Mouse (Mus musculus): ENCODE measurements at regions not wholly inside any gene's neighbourhood (a gene's known extent, or its start where the extent isn't known, plus 50 kb on each side); places are given as distances from the start of the nearest gene placed in this dataset.
A peak's percentile ranks its signal among the peaks of the same experiment; 100 is the strongest.

DNA sequence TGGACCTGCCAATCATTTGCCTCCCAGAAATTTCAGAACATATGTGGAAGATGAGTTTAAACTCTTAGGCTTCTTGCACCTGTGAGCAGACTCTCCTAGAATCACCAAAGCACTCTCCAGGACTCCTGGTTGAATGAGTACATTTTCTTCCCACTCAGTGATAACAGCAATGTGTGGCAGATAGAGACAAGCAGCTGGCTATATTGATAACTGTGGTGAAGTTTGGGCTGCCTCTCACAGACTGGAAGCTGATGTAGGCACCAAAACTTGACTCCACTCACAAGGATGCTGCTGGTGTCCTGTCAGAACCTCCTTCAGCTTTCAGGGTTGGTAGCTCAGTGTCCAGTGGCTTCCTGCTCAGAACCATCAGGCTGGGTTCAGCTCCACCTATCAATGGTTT is 207.7 kb upstream of the Stt3b start:
- TF ChIP-seq CTCF (IDR thresholded peaks at IDR 0.05; ENCODE audit: borderline replicate concordance, extremely low read depth, insufficient read depth, insufficient read length) (no peak), POLR2A (IDR thresholded peaks at IDR 0.05; ENCODE audit: borderline replicate concordance, extremely low read depth, insufficient read depth, insufficient read length, poor library complexity, severe bottlenecking) (no peak)
- DNase-seq (ENCODE audit: low read depth) = no peak

DNA sequence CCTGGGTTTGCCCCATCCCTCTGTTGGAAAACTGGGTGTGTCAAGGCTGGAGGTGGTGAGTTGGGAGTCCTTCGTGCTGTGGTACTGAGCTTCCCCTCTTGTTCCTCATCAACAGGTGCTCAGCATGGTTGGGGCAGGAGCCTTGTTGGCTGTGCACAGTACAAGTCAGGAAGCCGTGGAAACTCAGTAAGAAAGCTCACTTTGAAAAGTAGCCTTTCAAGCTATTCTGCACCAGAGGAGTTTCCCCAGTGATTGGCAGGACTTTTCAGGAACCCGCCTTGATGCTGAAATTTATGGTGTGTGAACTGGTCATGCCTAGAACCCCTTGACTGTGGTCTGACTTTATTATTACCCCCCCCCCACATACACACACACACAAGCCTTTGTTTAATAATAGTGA is 213.9 kb upstream of the Stt3b start:
- TF ChIP-seq POLR2A (IDR thresholded peaks at IDR 0.05; ENCODE audit: borderline replicate concordance, extremely low read depth, insufficient read depth, insufficient read length, poor library complexity, severe bottlenecking) (no peak), CTCF (IDR thresholded peaks at IDR 0.05; ENCODE audit: borderline replicate concordance, extremely low read depth, insufficient read depth, insufficient read length) (no peak)

DNA sequence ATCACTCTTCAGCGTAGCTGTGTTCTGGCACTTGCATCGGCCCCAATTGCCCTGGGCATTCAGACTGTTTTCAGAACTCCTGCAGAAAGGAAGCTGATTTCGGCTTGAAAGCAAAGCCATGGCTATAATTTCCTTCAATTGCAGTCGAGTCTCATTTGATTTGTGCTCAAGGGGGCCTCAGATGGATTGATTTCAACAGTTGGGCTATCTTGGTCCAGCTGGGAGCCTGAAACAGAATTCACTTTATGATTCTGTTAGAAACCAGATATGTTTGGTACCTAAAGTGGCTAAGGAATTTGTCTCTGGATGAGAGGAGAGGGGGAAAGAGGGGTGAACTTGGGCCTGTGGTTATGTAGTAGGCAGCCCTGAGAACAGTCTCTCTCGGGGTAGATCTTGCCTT is 214.4 kb upstream of the Stt3b start:
- DNase-seq (ENCODE audit: low read depth) = peak; percentile 15
- TF ChIP-seq CTCF (IDR thresholded peaks at IDR 0.05; ENCODE audit: borderline replicate concordance, extremely low read depth, insufficient read depth, insufficient read length) = no peak

More for the DNA sequence above, 213.9 kb upstream of the Stt3b start:
- no peak for DNase-seq (ENCODE audit: low read depth)

DNA sequence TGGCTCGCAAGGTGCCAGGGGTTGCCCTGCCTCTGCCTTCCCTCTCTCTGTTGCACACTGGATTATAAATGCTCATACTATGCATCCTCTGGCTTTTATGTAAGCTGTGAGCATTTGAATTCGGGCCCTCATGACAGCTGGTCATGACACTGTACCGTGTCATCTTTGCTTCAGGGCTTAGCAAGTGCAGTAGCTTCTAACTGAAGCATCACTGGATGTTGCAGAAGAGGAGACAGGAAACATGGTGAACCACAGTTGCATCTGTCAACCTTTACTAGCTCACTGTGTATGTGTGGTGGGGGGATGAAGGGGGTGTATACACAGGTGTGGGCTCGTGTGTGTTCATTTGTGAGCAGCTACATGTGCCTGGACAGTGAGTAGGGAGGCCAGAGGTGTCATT is 216.1 kb upstream of the Stt3b start:
- no peak for DNase-seq (ENCODE audit: low read depth)
- TF ChIP-seq POLR2A (IDR thresholded peaks at IDR 0.05; ENCODE audit: borderline replicate concordance, extremely low read depth, insufficient read depth, insufficient read length, poor library complexity, severe bottlenecking) = no peak
- no peak for TF ChIP-seq CTCF (IDR thresholded peaks at IDR 0.05; ENCODE audit: borderline replicate concordance, extremely low read depth, insufficient read depth, insufficient read length)

DNA sequence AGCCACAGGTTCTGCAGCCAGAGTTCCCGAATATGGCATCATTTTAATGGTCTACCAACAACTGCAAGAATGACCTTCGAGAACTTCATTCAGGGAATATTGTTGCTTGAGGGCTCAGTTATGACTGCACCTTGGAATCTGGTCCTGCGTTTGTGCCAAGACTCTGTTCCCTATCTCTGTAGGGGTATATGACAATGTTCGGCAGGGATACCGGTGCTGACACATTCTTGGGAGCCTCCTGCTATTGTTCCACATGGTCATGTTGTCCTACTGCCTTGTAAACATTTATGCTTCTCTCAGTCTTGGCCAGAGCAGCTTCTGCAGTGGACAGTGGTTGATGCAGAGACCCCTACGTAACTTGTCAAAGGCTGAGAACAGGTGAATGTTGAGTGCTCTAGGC is 216.8 kb upstream of the Stt3b start:
- TF ChIP-seq CTCF (IDR thresholded peaks at IDR 0.05; ENCODE audit: borderline replicate concordance, extremely low read depth, insufficient read depth, insufficient read length) = no peak
- TF ChIP-seq POLR2A (IDR thresholded peaks at IDR 0.05; ENCODE audit: borderline replicate concordance, extremely low read depth, insufficient read depth, insufficient read length, poor library complexity, severe bottlenecking) = no peak
- no peak for DNase-seq (ENCODE audit: low read depth)

DNA sequence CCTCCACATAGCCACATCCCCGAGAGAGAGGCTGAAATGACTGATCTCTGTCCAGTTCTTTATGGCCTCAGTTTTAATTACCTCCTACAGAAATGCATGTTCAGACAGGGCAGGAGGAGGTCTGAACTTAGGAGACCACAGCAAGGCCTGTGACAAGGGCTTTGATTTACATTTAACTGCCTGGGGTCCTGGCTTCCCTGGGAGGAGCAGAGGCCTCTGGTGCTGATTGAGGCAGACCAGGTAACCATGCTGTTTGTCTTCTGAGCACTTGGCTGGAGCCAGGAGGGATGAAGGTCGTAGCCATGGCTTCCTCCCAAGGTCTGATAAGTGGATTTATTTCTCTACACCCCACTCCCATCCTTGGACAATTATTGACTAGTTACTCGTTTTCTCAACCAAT is 224.0 kb upstream of the Stt3b start:
- TF ChIP-seq POLR2A (IDR thresholded peaks at IDR 0.05; ENCODE audit: borderline replicate concordance, extremely low read depth, insufficient read depth, insufficient read length, poor library complexity, severe bottlenecking) (no peak), CTCF (IDR thresholded peaks at IDR 0.05; ENCODE audit: borderline replicate concordance, extremely low read depth, insufficient read depth, insufficient read length) (no peak)

DNA sequence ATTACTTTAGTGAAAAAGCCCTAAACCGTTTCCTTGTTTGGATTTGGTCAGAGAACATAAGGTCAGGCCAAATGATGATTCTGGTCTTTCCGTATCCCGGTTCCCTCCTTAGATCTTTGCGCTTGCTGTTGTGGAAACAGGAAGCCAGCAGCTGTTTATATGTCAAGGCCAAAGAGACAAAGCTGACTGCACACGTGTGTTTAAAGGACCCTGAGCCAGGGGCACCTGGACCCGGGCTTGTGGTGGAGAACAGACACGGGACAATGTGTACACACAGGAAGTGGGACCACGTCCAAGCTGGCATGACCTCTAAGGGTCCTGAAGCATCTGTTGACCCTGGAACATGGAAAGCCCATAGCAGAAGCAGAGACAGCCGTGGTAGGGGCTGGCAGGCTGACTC is 233.4 kb upstream of the Stt3b start:
- DNase-seq (ENCODE audit: low read depth) = no peak

More for the DNA sequence above, 224.0 kb upstream of the Stt3b start:
- DNase-seq (ENCODE audit: low read depth) = no peak

DNA sequence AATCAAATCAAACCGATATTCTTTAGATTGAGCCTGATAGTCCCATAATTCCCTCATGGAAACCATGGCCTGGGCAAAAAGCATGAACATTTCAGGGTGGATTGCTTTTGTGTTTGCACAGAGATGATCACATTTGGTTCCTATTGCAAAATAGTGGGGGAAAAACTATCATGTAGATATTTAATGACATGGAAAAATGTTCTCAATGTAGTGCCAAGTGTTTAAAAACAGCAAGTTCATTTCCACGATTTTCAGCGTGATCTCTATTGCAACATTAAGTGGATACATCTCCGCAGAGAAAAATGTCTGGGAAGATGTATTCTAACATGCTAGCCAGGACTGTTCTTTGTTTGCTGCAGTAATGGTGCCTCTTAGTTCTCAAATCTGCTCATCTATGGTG is 235.0 kb upstream of the Stt3b start:
- TF ChIP-seq POLR2A (IDR thresholded peaks at IDR 0.05; ENCODE audit: borderline replicate concordance, extremely low read depth, insufficient read depth, insufficient read length, poor library complexity, severe bottlenecking) (no peak), CTCF (IDR thresholded peaks at IDR 0.05; ENCODE audit: borderline replicate concordance, extremely low read depth, insufficient read depth, insufficient read length) (no peak)
- no peak for DNase-seq (ENCODE audit: low read depth)

More for the DNA sequence above, 233.4 kb upstream of the Stt3b start:
- TF ChIP-seq CTCF (IDR thresholded peaks at IDR 0.05; ENCODE audit: borderline replicate concordance, extremely low read depth, insufficient read depth, insufficient read length) (no peak), POLR2A (IDR thresholded peaks at IDR 0.05; ENCODE audit: borderline replicate concordance, extremely low read depth, insufficient read depth, insufficient read length, poor library complexity, severe bottlenecking) (no peak)

DNA sequence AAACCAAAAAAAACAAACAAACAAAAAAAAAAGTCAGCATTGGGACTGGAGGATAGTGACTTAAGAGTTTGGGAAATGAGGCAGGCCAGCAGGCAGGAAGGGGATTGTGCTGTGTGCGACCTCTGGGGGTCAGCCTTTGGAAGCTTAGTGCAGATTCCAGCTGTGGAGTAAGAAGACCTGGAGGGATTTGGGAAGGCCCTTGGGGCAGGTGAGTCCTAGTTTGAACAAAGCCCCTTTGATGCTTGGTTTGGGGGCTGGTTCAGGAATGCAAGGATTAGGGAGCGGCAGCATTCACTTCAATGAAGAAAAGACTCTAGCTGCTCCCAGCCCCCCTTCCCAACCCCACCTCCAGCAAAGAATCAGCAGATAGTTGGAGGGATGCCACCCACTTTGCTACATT is 235.6 kb upstream of the Stt3b start:
- no peak for TF ChIP-seq POLR2A (IDR thresholded peaks at IDR 0.05; ENCODE audit: borderline replicate concordance, extremely low read depth, insufficient read depth, insufficient read length, poor library complexity, severe bottlenecking)
- TF ChIP-seq CTCF (IDR thresholded peaks at IDR 0.05; ENCODE audit: borderline replicate concordance, extremely low read depth, insufficient read depth, insufficient read length) = no peak
- DNase-seq (ENCODE audit: low read depth) = no peak

DNA sequence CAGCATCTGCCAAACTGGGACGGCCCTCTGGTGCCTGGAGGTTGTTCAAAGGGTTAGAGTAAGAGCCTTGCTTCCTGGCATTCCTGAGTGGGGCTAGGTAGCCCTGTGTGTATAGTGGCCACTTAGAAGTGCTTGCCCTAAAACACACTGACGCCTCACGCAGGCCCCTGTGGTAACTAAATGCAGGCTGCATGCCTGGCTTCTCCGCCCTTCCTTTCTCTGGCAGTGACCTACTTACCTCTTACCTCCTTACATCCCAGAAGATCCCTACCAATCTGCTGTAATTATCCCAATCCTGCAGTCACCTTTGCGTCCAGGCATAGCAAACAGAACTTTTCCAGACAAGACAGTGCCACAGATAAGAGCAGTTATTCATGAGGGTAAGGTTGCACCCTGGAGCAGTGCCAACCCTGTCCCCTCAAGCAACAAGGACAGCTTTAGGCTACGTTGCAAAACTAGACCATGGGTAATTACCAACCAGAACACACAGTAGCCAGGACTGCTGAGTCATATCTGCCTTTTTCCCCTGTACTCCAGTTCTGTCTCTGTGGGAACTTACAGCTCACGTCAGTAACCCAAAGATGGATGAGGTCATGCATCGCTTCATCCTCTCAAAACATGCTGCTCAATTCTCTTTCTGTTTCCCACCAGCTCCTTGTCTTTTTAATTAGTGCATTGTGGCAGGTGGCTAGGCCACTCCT is 237.6 kb upstream of the Stt3b start:
- TF ChIP-seq CTCF (IDR thresholded peaks at IDR 0.05; ENCODE audit: borderline replicate concordance, extremely low read depth, insufficient read depth, insufficient read length) = no peak
- TF ChIP-seq POLR2A (IDR thresholded peaks at IDR 0.05; ENCODE audit: borderline replicate concordance, extremely low read depth, insufficient read depth, insufficient read length, poor library complexity, severe bottlenecking) = no peak
- peak; percentile 61 for DNase-seq (ENCODE audit: low read depth)

DNA sequence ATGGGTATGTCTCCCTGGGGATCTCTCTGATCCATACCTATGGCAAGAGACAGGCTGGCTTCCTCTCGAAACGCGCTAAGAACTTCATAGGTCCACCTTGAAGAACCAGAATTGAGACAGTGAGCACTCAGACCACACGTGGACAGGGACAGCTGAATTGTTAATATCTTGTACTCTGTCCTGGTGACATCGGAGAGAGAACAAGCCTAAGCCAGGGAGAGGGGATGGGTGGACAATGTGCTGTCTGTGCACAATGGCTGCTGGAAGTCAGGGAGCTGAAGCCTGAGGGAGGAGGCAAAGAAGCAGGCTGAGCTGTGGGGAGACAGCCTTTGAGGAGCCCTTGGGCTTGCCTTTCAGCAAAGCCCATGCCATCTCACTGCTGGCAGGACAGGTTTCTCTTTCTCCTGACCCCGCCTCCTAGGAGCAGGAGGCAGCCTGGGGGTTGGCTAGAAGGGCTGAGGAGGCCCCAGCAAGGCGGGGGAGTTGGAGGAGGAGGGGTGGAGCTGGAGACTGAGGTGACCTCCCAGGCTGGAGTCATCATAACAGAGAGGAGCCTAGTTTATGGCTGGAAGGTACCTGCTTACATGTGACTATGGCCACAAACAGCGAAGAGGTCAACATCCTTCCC is 238.6 kb upstream of the Stt3b start:
- no peak for TF ChIP-seq CTCF (IDR thresholded peaks at IDR 0.05; ENCODE audit: borderline replicate concordance, extremely low read depth, insufficient read depth, insufficient read length)
- TF ChIP-seq POLR2A (IDR thresholded peaks at IDR 0.05; ENCODE audit: borderline replicate concordance, extremely low read depth, insufficient read depth, insufficient read length, poor library complexity, severe bottlenecking) = no peak
- no peak for DNase-seq (ENCODE audit: low read depth)

DNA sequence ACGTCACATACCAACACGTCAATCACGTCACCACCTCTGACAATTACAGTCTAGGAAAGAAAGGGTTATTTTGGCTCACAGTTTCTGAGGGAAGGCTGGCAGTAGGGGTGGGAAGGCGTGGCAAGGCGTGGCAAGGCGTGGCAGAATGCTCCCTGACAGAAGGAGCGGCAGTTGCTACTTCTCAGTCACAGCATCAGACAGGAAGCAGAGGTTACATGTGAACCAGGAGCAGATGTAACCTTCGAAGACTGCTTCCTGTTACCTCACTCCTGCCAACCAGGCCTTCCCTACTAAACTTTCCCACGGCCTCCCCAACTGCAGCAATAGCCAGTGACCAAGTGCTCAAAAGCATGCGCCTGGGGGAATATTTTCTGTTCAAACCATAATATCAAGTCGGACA is 240.9 kb upstream of the Stt3b start:
- TF ChIP-seq CTCF (IDR thresholded peaks at IDR 0.05; ENCODE audit: borderline replicate concordance, extremely low read depth, insufficient read depth, insufficient read length) = no peak
- TF ChIP-seq POLR2A (IDR thresholded peaks at IDR 0.05; ENCODE audit: borderline replicate concordance, extremely low read depth, insufficient read depth, insufficient read length, poor library complexity, severe bottlenecking) = no peak
- DNase-seq (ENCODE audit: low read depth) = no peak
